Mouse (Mus musculus) embryonic fibroblast, embryonic 13.5 days (primary cell): ENCODE results near the gene Pacsin1.

Experiments
- CTCF ChIP-seq: IDR thresholded peaks from 2 replicates; pipeline ENCODE4 v1.5.1; 2011; ENCODE audit warnings: mild to moderate bottlenecking, control low read depth, low read length, moderate library complexity, borderline replicate concordance; ENCODE audit not compliant: insufficient read depth
- POLR2A ChIP-seq: IDR thresholded peaks from 2 replicates; pipeline ENCODE4 v1.6.1; 2011; ENCODE audit warnings: low read depth, mild to moderate bottlenecking, control low read depth, low read length, moderate library complexity

DNA sequence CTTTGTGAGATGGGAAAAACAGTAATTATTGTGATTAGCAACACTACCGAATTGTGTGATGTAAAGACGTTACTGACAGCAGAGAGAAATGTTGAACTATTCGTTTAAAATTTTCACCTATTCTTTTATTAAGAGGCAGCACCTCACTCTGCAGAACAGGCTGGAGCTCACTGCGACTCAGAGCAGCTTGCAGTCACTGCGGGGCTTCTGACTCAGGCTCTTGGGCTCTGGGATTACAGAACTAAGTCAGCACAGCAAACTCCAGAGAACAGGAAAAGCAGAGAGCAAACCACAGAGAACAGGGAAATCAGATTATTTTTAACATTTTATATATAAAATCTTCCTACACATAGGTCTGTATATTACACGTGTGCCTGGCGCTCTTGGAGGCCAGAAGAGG, 45.7 kb upstream of the Pacsin1 start:
- TF ChIP-seq POLR2A = no peak
- no peak for TF ChIP-seq CTCF
